ENCODE assay signal across 12 mouse cellular contexts in genomic region chr3:138000724-138001069, GRCm38 (mm10). TPM values are rescaled to one million over a fixed set of nuclear protein-coding genes. Genes with fewer than 3 reads are reported as not detected.
DNase-seq lines count a peak whose midpoint lies in the region; ATAC-seq and TF ChIP-seq lines count a peak whose summit lies in the region.
"Had no signal": no experiment of that assay in that cellular context is flagged by ENCODE, and none has a peak within 500 bp of the region (broad histone marks: within the 10 kb centered on the region; RNA-seq: fewer than 3 reads in every experiment).

No protein-coding gene starts in this region.

- TF ChIP-seq CTCF in heart, adult 2 months (IDR thresholded peaks at IDR 0.05) = no peak

- intact Hi-C loops in heart, adult 2 months (cut with DNase I) = no loop called here

- no peak overlapping the region for H3K4me2 ChIP-seq in kidney, embryonic 14.5 days (replicated peaks; ENCODE audit: low read depth, low read length)
- H3K4me2 ChIP-seq in hindbrain, embryonic 11.5 days (replicated peaks; ENCODE audit: low read depth, low read length) = no peak overlapping the region
- H3K4me2 ChIP-seq: embryonic facial prominence, embryonic 12.5 days; hindbrain, embryonic 12.5 days; neural tube, embryonic 12.5 days had no signal

- no peak overlapping the region for H3K4me3 ChIP-seq in heart, adult 2 months
- H3K4me3 ChIP-seq in kidney, embryonic 14.5 days (ENCODE audit: low read length) = no peak overlapping the region
- H3K4me3 ChIP-seq in hindbrain, embryonic 11.5 days (ENCODE audit: low read depth, low read length) = no peak overlapping the region
- H3K4me3 ChIP-seq: embryonic facial prominence, embryonic 12.5 days; hindbrain, embryonic 12.5 days; neural tube, embryonic 12.5 days had no signal

- peak overlapping the region; percentile 45; the same call in 1 of the 2 replicates for H3K27ac ChIP-seq in heart, adult 2 months
- H3K27ac ChIP-seq in kidney, embryonic 14.5 days (ENCODE audit: low read depth, low read length) = no peak overlapping the region
- H3K27ac ChIP-seq in hindbrain, embryonic 11.5 days (ENCODE audit: low read depth, low read length) = no peak overlapping the region
- H3K27ac ChIP-seq: embryonic facial prominence, embryonic 12.5 days; hindbrain, embryonic 12.5 days; neural tube, embryonic 12.5 days had no signal

- H3K36me3 ChIP-seq in heart, adult 2 months (ENCODE audit: control insufficient read depth, insufficient read depth, low read length) = no peaks in the 10 kb centered on the region
- H3K36me3 ChIP-seq in kidney, embryonic 14.5 days (ENCODE audit: control insufficient read depth, insufficient read depth, low read length) = no peaks in the 10 kb centered on the region
- H3K36me3 ChIP-seq in hindbrain, embryonic 11.5 days (ENCODE audit: control insufficient read depth, insufficient read depth, low read length) = no peaks in the 10 kb centered on the region
- H3K36me3 ChIP-seq: embryonic facial prominence, embryonic 12.5 days; hindbrain, embryonic 12.5 days; neural tube, embryonic 12.5 days had no signal

- peaks cover 4% of the 10 kb centered on the region; the same call in 1 of the 2 replicates for H3K9me3 ChIP-seq in kidney, embryonic 14.5 days (ENCODE audit: control insufficient read depth, low read length)
- H3K9me3 ChIP-seq in hindbrain, embryonic 11.5 days (ENCODE audit: control insufficient read depth, low read length) = no peaks in the 10 kb centered on the region
- H3K9me3 ChIP-seq: neural tube, embryonic 12.5 days had no signal

- H3K4me1 ChIP-seq in heart, adult 2 months (ENCODE audit: control insufficient read depth, insufficient read depth, low read length) = no peaks in the 10 kb centered on the region; the same call in 1 of the 2 replicates
- 0 out of 2 replicates have a peak, but pooled peaks cover 7% of the 10 kb centered on the region for H3K4me1 ChIP-seq in kidney, embryonic 14.5 days (ENCODE audit: control insufficient read depth, insufficient read depth, low read length)
- no peaks in the 10 kb centered on the region for H3K4me1 ChIP-seq in hindbrain, embryonic 11.5 days (replicated peaks; ENCODE audit: control insufficient read depth, insufficient read depth, low read length)
- H3K4me1 ChIP-seq: hindbrain, embryonic 12.5 days; neural tube, embryonic 12.5 days had no signal

- peak; percentile 46; the same call in 1 of the 2 replicates for ATAC-seq in kidney, embryonic 14.5 days (ENCODE audit: low FRiP score, low TSS enrichment)
- no peak for ATAC-seq in hindbrain, embryonic 11.5 days (ENCODE audit: low FRiP score)
- no peak for ATAC-seq in megakaryocyte-erythroid progenitor cell, adult 5-6 weeks (replicated peaks; ENCODE audit: low FRiP score, low TSS enrichment, poor library complexity, severe bottlenecking)

- TF ChIP-seq EP300 in heart, adult 2 months (IDR thresholded peaks at IDR 0.05; ENCODE audit: insufficient read depth, low read depth, low read length) = no peak

- no peaks in the 10 kb centered on the region; the same call in 1 of the 2 replicates for H3K79me2 ChIP-seq in heart, adult 2 months (replicated peaks; ENCODE audit: control insufficient read depth, insufficient read depth, low read length)

- H3K27me3 ChIP-seq in heart, adult 2 months (ENCODE audit: control insufficient read depth, insufficient read depth, low read length) = no peaks in the 10 kb centered on the region
- H3K27me3 ChIP-seq in kidney, embryonic 14.5 days (ENCODE audit: control insufficient read depth, insufficient read depth, low read length) = no peaks in the 10 kb centered on the region
- no peaks in the 10 kb centered on the region for H3K27me3 ChIP-seq in hindbrain, embryonic 11.5 days (ENCODE audit: control insufficient read depth, insufficient read depth, low read length)
- H3K27me3 ChIP-seq: embryonic facial prominence, embryonic 12.5 days; hindbrain, embryonic 12.5 days; neural tube, embryonic 12.5 days had no signal

- WGBS in heart, adult 2 months = 16% methylated on average over 4 of the region's 4 CpGs
- 53% methylated on average over 4 of the region's 4 CpGs for WGBS in kidney, embryonic 14.5 days
- 78% methylated on average over 4 of the region's 4 CpGs for WGBS in hindbrain, embryonic 11.5 days

- no peak overlapping the region for H3K9ac ChIP-seq in heart, adult 2 months (ENCODE audit: low read depth, low read length)
- no peak overlapping the region for H3K9ac ChIP-seq in kidney, embryonic 14.5 days (ENCODE audit: low read depth, low read length)
- H3K9ac ChIP-seq in hindbrain, embryonic 11.5 days (ENCODE audit: low read depth, low read length) = no peak overlapping the region
- H3K9ac ChIP-seq: embryonic facial prominence, embryonic 12.5 days; hindbrain, embryonic 12.5 days; neural tube, embryonic 12.5 days had no signal

- DNase-seq in 3T3-L1 (ENCODE audit: low read depth, low spot score) = peak; percentile 22
- DNase-seq in adipocyte (ENCODE audit: low spot score) = peak; percentile 21
- DNase-seq in heart, adult 2 months = peak; percentile 40 to 53
- no peak for DNase-seq in thymus, postnatal 0 days (ENCODE audit: low spot score)
- no peak for DNase-seq in hindbrain, embryonic 11.5 days (ENCODE audit: low spot score)
- DNase-seq: lung, adult 18-20 months; thymus, adult 18-20 months had no signal

- no peak for TF ChIP-seq POLR2A in heart, adult 2 months (IDR thresholded peaks at IDR 0.05; ENCODE audit: insufficient read depth, low read depth, low read length)

RNA-seq across cellular contexts. Expression of gene Dapp1, which starts 19.4 kb away (rescaled TPM):
- total RNA-seq in heart, adult 2 months (2021) = 1 to 10 TPM; 5.0 to 6.9 TPM
- 4.0 and 5.2 TPM in 2 replicates for polyA plus RNA-seq in heart, adult 2 months (2012; rRNA removed)
- 7.2 and 11.4 TPM in 2 replicates for polyA plus RNA-seq in kidney, embryonic 14.5 days (2014; fragmentation: Nextera tagmentation; extraction: Ambion mirVana)
- polyA plus RNA-seq in thymus, postnatal 0 days (2015; fragmentation: Nextera tagmentation; extraction: Ambion mirVana) = 22.6 and 26.0 TPM in 2 replicates
- polyA plus RNA-seq in hindbrain, embryonic 11.5 days (2014; fragmentation: Nextera tagmentation; extraction: Ambion mirVana) = 2.6 and 3.7 TPM in 2 replicates
- 82.8 and 108 TPM in 2 replicates for total RNA-seq in megakaryocyte-erythroid progenitor cell, adult 5-6 weeks (2014; fragmentation: Nextera tagmentation)
- total RNA-seq in megakaryocyte-erythroid progenitor cell, adult 5-6 weeks (2017) = 110 and 171 TPM in 2 replicates

Comparison
In these comparisons a context has a peak if more than half of its experiments do, and no peak if none do; other contexts are left out.
1. DNase-seq: peak in 3T3-L1 (single experiment), adipocyte (single experiment) and heart, adult 2 months (2 of 2); none in thymus, postnatal 0 days (single experiment) and hindbrain, embryonic 11.5 days (single experiment).